Mouse (Mus musculus) lung, postnatal 0 days (tissue): ENCODE results near the gene Poldip3. TPM values are rescaled to one million over a fixed set of nuclear protein-coding genes. Genes with fewer than 3 reads are reported as not detected.

ENCODE experiments used
- ATAC-seq: fragments of 200-750 bp; cut with Nextera tagmentation; 2 replicates; pipeline ENCODE4 v1.8.0; 2017; ENCODE audit warnings: moderate library complexity
- DNase-seq: peaks from one replicate; pipeline ENCODE4 v3.0.0-alpha.2; 2016; ENCODE audit warnings: low spot score
- H3K27ac ChIP-seq: fragments of 300-500 bp; sonication (generic); 2 replicates; pipeline ENCODE4 v1.5.1; 2014; ENCODE audit warnings: antibody characterized with exemption, mild to moderate bottlenecking, low read length, mixed read lengths
- H3K27me3 ChIP-seq: fragments of 300-500 bp; sonication (generic); replicated peaks from 2 replicates; pipeline ENCODE4 v1.6.1; 2014; ENCODE audit warnings: low read length, mixed read lengths; ENCODE audit not compliant: insufficient read depth
- H3K36me3 ChIP-seq: fragments of 300-500 bp; sonication (generic); 2 replicates; pipeline ENCODE4 v1.6.1; 2014; ENCODE audit warnings: low read length, mixed read lengths; ENCODE audit not compliant: insufficient read depth
- H3K4me1 ChIP-seq: fragments of 300-500 bp; sonication (generic); 2 replicates; pipeline ENCODE4 v1.6.1; 2014; ENCODE audit warnings: antibody characterized with exemption, low read depth, low read length, mixed read lengths; ENCODE audit not compliant: insufficient read depth
- H3K4me2 ChIP-seq: fragments of 300-500 bp; sonication (generic); replicated peaks from 2 replicates; pipeline ENCODE4 v1.6.1; 2014; ENCODE audit warnings: low read depth, mild to moderate bottlenecking, low read length, moderate library complexity, mixed read lengths
- H3K4me3 ChIP-seq: fragments of 300-500 bp; sonication (generic); 2 replicates; pipeline ENCODE4 v1.5.1; 2014; ENCODE audit warnings: low read depth, low read length
- H3K9ac ChIP-seq: fragments of 300-500 bp; sonication (generic); replicated peaks from 2 replicates; pipeline ENCODE4 v1.6.1; 2014; ENCODE audit warnings: low read depth, mild to moderate bottlenecking
- H3K9me3 ChIP-seq: fragments of 300-500 bp; sonication (generic); 2 replicates; pipeline ENCODE4 v1.6.1; 2016; ENCODE audit warnings: low read length, mixed read lengths
- CTCF ChIP-seq: IDR thresholded peaks from 2 replicates; pipeline ENCODE4 v1.5.1; 2016; ENCODE audit warnings: antibody characterized with exemption, mild to moderate bottlenecking
- EP300 ChIP-seq: IDR thresholded peaks from 2 replicates; pipeline ENCODE4 v1.6.1; 2016; ENCODE audit warnings: antibody characterized with exemption, mild to moderate bottlenecking, control low read depth
- WGBS: fragments of 180-500 bp; shearing (Covaris S2); extraction: QIAGEN DNeasy Blood & Tissue Kit; methylation state at CpG from one replicate; pipeline ENCODE4 v1.1.7; 2014; 5-methylcytosine and 5-hydroxymethylcytosine counted together
- polyA plus RNA-seq: library from polyadenylated mRNA; unstranded; fragments of >200 nt; fragmentation: Nextera tagmentation; extraction: Ambion mirVana; gene quantifications from 2 replicates; pipeline ENCODE4 v1.2.1, GENCODE M21; 2015

The Poldip3 gene
- polyA plus RNA-seq, 1 experiment from 2014 or later = 77.0 TPM

DNA sequence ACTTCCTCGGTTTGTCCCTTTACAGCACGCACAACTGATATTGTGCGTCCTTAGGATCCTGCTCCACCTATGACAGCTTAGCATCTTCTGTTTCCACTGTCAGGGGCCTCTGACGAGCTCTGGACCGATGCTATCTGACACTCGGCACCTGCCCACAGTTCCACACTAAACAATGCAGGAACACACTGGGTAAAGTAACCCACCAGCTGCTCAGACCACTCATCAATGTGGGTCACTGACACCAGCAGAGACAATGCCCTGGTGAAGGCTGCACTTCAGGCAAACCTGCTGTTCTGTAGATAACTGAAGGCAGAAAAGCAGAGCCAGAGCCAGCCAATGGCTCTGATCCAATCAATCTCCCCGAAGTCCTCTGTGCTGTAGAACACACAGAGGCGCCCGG is 22.6 kb downstream of the Poldip3 start:
- Histone ChIP-seq H3K4me1 (peaks cover 3% of the 10 kb centered on the region; the same call in 1 of the 2 replicates), H3K4me3 (no peak overlapping the region), H3K27me3 (no peaks in the 10 kb centered on the region), H3K27ac (no peak overlapping the region), H3K36me3 (peaks cover 44% of the 10 kb centered on the region), H3K9ac (no peak overlapping the region), H3K4me2 (no peak overlapping the region), H3K9me3 (no peaks in the 10 kb centered on the region)
- TF ChIP-seq CTCF = no peak
- TF ChIP-seq EP300 = no peak
- ATAC-seq (no peak), DNase-seq (no peak)
- 90% methylated on average over 9 of the region's 9 CpGs for WGBS

DNA sequence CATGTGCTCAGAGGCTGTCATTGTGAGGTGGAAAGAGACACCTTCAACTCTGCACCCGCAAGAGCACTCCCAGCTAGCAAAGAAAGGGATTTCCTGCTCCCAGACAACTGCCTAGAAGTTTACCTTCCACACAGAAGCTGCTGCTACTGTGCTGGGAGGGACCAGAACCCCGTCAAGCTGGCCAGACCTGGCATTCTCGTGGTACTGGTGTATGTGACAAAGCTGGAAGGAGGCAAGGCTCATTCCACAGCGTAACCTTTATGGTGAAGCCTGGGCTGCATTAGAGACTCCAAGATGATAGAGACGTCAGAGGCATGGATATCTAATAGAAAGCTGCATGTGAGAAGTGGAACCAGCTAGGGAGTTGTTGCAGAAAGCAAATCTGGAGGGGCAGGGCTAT is 24.6 kb downstream of the Poldip3 start:
- Histone ChIP-seq H3K36me3 (peaks cover 32% of the 10 kb centered on the region), H3K27me3 (no peaks in the 10 kb centered on the region), H3K4me3 (no peak overlapping the region), H3K27ac (no peak overlapping the region), H3K4me1 (peaks cover 4% of the 10 kb centered on the region; the same call in 1 of the 2 replicates), H3K9me3 (no peaks in the 10 kb centered on the region), H3K4me2 (no peak overlapping the region), H3K9ac (no peak overlapping the region)
- DNase-seq (no peak), ATAC-seq (no peak)
- TF ChIP-seq EP300 = no peak
- TF ChIP-seq CTCF = no peak
- 70% methylated on average over 5 of the region's 5 CpGs for WGBS

DNA sequence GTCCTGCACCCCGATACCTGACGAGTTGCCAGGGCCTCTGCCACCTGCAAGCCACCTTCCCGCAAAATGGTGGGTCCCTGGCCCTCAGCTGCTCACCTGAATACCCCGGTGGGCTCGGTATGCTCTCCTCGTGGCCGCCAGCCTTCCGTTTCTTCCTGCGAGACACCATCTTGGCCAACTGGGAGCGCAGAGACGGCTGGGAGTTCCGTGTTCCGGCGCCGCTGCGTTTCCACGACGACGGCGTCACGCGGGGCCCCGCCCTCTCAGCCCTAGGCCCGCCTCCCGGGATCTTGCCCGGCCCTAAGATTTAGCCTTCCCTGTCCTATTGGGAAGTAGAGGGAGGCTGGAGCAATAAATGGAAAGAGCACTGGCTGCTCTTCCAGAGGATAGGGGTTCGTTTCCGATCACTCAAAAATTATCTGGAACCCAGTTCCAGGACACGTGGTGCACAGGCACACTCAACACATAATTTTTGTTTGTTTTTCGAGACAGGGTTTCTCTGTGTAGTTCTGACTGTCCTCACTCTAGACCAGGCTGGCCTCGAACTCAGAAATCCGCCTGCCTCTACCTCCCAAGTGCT is 26.5 kb downstream of the Poldip3 start, which contains the start of gene Rrp7a:
Gene Rrp7a, minus strand, starts transcription at position 236 of the 580 bp plus-strand sequence.
- DNase-seq = peak; percentile 92
- Histone ChIP-seq H3K9ac (peak within 1 kb of the TSS; percentile 58), H3K9me3 (no peaks in the 10 kb centered on the region), H3K4me2 (peak within 1 kb of the TSS; percentile 86), H3K4me1 (peaks cover 4% of the 10 kb centered on the region; the same call in 1 of the 2 replicates), H3K27me3 (no peaks in the 10 kb centered on the region), H3K36me3 (peaks cover 19% of the 10 kb centered on the region), H3K4me3 (peak within 1 kb of the TSS; percentile 91), H3K27ac (peak within 1 kb of the TSS; percentile 69)
- ATAC-seq = peak; percentile 96
- TF ChIP-seq CTCF (no peak), EP300 (no peak)
- WGBS = 7% methylated on average over 32 of the region's 32 CpGs

DNA sequence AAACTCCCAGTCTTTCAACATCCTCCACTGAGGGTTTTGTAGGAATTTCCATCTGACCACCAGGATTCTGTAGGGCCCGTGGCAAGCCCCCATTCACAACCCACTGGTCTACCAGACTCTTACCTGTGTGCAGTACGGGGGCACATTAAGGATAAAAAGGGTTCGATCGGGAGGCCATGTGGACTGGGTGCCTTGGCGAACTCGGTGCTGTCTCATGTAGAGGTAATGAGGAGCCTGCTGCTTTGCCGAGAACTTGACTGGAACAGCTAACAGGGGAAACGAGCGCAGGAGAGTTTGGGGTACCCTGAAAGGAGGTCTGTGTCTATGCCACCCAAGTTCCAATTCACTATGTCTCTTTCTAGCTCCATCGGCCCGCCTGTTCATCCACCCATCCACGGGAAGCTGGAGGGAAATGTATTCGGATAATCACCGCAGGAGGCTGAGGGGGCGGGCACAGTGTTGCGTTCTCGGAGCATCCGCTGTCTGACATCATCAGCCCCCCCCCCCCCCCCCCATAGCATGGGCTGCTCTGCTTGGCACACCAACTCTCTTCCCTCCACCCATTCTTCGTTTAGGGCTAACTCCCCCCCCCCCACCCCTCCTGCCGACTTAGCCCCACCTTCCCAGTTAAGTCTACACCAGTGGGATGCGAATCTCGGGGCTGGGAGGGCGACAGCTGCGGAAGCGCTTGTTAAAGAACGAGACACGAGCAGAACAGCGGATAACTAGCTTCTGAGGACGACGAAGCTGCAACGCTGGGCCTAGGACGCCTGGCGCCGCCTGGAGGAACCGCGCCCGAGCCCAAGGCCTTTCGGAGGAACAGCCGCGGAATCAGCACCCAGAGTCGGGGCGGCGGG is 27.2 kb downstream of the Poldip3 start:
- peak; percentile 68 for DNase-seq
- Histone ChIP-seq H3K4me1 (peaks cover 4% of the 10 kb centered on the region; the same call in 1 of the 2 replicates), H3K27me3 (no peaks in the 10 kb centered on the region), H3K4me3 (peak overlapping the region; percentile 91), H3K9ac (peak overlapping the region; percentile 58), H3K27ac (peak overlapping the region; percentile 69), H3K9me3 (no peaks in the 10 kb centered on the region), H3K4me2 (peak overlapping the region; percentile 86), H3K36me3 (peaks cover 23% of the 10 kb centered on the region)
- TF ChIP-seq EP300 = no peak
- peak; percentile 53 for TF ChIP-seq CTCF
- 1% methylated on average over 40 of the region's 43 CpGs for WGBS
- ATAC-seq = peak; percentile 53

DNA sequence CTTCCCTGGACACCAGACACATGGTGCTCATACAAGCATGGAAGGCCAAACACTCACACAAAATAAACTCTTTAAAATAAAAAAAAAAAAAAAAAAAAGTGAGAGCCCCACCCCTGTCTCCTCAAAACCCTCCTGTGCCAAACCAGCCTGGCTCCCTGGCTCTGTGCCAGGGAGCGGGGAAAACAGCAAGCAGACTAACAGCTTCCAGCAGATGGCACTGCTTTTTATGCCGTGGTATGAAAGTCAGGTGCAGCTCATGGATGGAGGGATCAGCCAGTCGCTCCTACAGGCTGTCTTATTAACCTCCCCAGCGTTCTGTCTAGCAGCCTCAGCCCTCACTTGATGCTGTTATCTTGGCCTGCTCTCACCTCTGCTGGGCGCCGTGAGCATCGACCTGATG is 30.8 kb downstream of the Poldip3 start:
- WGBS = 52% methylated on average over 7 of the region's 7 CpGs
- Histone ChIP-seq H3K4me1 (peaks cover 4% of the 10 kb centered on the region; the same call in 1 of the 2 replicates), H3K36me3 (peaks cover 20% of the 10 kb centered on the region; the same call in 1 of the 2 replicates), H3K9ac (no peak overlapping the region), H3K4me2 (no peak overlapping the region), H3K27ac (no peak overlapping the region), H3K9me3 (no peaks in the 10 kb centered on the region), H3K27me3 (no peaks in the 10 kb centered on the region), H3K4me3 (no peak overlapping the region)
- DNase-seq = peak; percentile 66
- ATAC-seq = no peak
- TF ChIP-seq CTCF (peak; percentile 63), EP300 (no peak)

DNA sequence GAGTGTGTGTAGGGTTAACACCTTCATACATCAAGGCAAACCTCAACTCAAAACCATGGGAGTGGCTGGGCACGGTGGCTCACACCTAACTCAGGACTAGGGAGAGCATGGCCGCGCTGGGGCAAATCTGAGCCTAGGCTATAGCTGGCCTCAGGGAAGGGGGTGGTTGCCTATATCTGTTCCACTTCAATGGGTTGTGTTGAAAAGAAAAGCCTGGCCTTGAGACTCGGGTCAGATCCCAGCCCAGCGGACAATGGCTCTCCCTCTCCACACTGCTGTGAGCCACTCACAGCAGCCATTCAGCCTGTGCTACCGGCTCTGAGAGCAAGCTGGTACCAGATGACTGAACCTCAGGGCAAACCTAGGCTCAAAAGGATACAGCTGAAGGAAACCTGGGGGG is 34.1 kb downstream of the Poldip3 start:
- H3K36me3 ChIP-seq = peaks cover 20% of the 10 kb centered on the region; the same call in 1 of the 2 replicates
- ATAC-seq = no peak

More for the DNA sequence above, 34.1 kb downstream of the Poldip3 start:
- H3K4me3 ChIP-seq = no peak overlapping the region
- H3K9ac ChIP-seq = no peak overlapping the region
- H3K9me3 ChIP-seq = no peaks in the 10 kb centered on the region
- no peaks in the 10 kb centered on the region for H3K4me1 ChIP-seq
- no peak for DNase-seq
- no peak overlapping the region for H3K4me2 ChIP-seq
- 85% methylated on average over 6 of the region's 6 CpGs for WGBS
- H3K27ac ChIP-seq = no peak overlapping the region
- H3K27me3 ChIP-seq = no peaks in the 10 kb centered on the region
- TF ChIP-seq CTCF (no peak), EP300 (no peak)
